Mouse (Mus musculus): ENCODE measurements around the gene Cpne2. TPM values are rescaled to one million over a fixed set of nuclear protein-coding genes. Genes with fewer than 3 reads are reported as not detected.

Gene Cpne2
- 58.3 and 69.3 TPM in 2 replicates for polyA plus RNA-seq (2012; rRNA removed)

GRCm38 (mm10) chr8:94532873-94533671, at the start of gene Cpne2:
Gene Cpne2, plus strand, starts transcription at chr8:94532990.

GRCm38 (mm10) chr8:94601607-94602385, 69.0 kb downstream of the Cpne2 start, which contains the start of the genes Rspry1 and Fam192a:
Gene Rspry1, plus strand, starts transcription at chr8:94601937.
Gene Fam192a, minus strand, starts transcription at chr8:94601997.

Other genes starting within 250 kb of the Cpne2 start
- 0.17 and 0.37 TPM in 2 replicates for gene Slc12a3, start 203.8 kb upstream of the Cpne2 start, polyA plus RNA-seq (2012; rRNA removed)
- 61.6 and 63.6 TPM in 2 replicates for gene Herpud1, start 146.6 kb upstream of the Cpne2 start, polyA plus RNA-seq (2012; rRNA removed)
- 0.45 and 1.0 TPM in 2 replicates for gene Nlrc5, start 98.6 kb upstream of the Cpne2 start, polyA plus RNA-seq (2012; rRNA removed)
- 26.4 and 27.6 TPM in 2 replicates for gene Rspry1, start 68.9 kb downstream of the Cpne2 start, polyA plus RNA-seq (2012; rRNA removed)
- gene Fam192a, start 69.0 kb downstream of the Cpne2 start, polyA plus RNA-seq (2012; rRNA removed) = 51.6 and 57.7 TPM in 2 replicates
- gene Arl2bp, start 133.6 kb downstream of the Cpne2 start, polyA plus RNA-seq (2012; rRNA removed) = 182 and 196 TPM in 2 replicates
- gene Pllp, start 163.3 kb downstream of the Cpne2 start, polyA plus RNA-seq (2012; rRNA removed) = 3.9 and 5.1 TPM in 2 replicates
- not detected in 2 replicates for gene Ccl22, start 212.6 kb downstream of the Cpne2 start, polyA plus RNA-seq (2012; rRNA removed)
- gene Cx3cl1, start 239.0 kb downstream of the Cpne2 start, polyA plus RNA-seq (2012; rRNA removed) = 58.1 and 65.6 TPM in 2 replicates

All from central nervous system, embryonic 18 days (tissue).